Mouse (Mus musculus) midbrain, embryonic 15.5 days (tissue): ENCODE results near the gene Polr2c. TPM values are rescaled to one million over a fixed set of nuclear protein-coding genes. Genes with fewer than 3 reads are reported as not detected.

Source experiments
- ATAC-seq: fragments of 200-750 bp; cut with Nextera tagmentation; replicated peaks from 2 replicates; pipeline ENCODE4 v1.8.0; 2017; ENCODE audit warnings: moderate TSS enrichment
- H3K27ac ChIP-seq: fragments of 300-500 bp; sonication (generic); 2 replicates; pipeline ENCODE4 v1.5.1; 2015; ENCODE audit warnings: mild to moderate bottlenecking, inconsistent platforms
- H3K27me3 ChIP-seq: fragments of 300-500 bp; sonication (generic); replicated peaks from 2 replicates; pipeline ENCODE4 v1.6.1; 2015; ENCODE audit warnings: inconsistent platforms
- H3K36me3 ChIP-seq: fragments of 300-500 bp; sonication (generic); replicated peaks from 2 replicates; pipeline ENCODE4 v1.6.1; 2015; ENCODE audit warnings: inconsistent platforms
- H3K4me1 ChIP-seq: fragments of 300-500 bp; sonication (generic); 2 replicates; pipeline ENCODE4 v1.6.1; 2015; ENCODE audit warnings: inconsistent platforms
- H3K4me2 ChIP-seq: fragments of 300-500 bp; sonication (generic); 2 replicates; pipeline ENCODE4 v1.6.1; 2015; ENCODE audit warnings: inconsistent platforms, mild to moderate bottlenecking, moderate library complexity
- H3K4me3 ChIP-seq: fragments of 300-500 bp; sonication (generic); 2 replicates; pipeline ENCODE4 v1.5.1; 2015; ENCODE audit warnings: mild to moderate bottlenecking, inconsistent platforms
- H3K9ac ChIP-seq: fragments of 300-500 bp; sonication (generic); 2 replicates; pipeline ENCODE4 v1.6.1; 2015; ENCODE audit warnings: mild to moderate bottlenecking, inconsistent platforms
- H3K9me3 ChIP-seq: fragments of 300-500 bp; sonication (generic); 2 replicates; pipeline ENCODE4 v1.6.1; 2016; ENCODE audit warnings: inconsistent platforms
- WGBS: fragments of 180-500 bp; shearing (Covaris S2); methylation state at CpG from one replicate; pipeline ENCODE4 v1.1.7; 2015; ENCODE audit warnings: mixed read lengths; 5-methylcytosine and 5-hydroxymethylcytosine counted together
- polyA plus RNA-seq: library from polyadenylated mRNA; unstranded; fragments of >200 nt; fragmentation: Nextera tagmentation; extraction: Ambion mirVana; gene quantifications from 2 replicates; pipeline ENCODE4 v1.2.1, GENCODE M21; 2015

Polr2c gene
- polyA plus RNA-seq, 1 experiment from 2014 or later = 117 TPM

- Histone ChIP-seq H3K4me3 (peak within 1 kb of the TSS; percentile 51), H3K9ac (peak within 1 kb of the TSS; percentile 16), H3K4me1 (peaks cover 29% of the 10 kb centered on the region), H3K27me3 (peaks cover 52% of the 10 kb centered on the region), H3K27ac (peak within 1 kb of the TSS; percentile 34; the same call in 1 of the 2 replicates), H3K36me3 (no peaks in the 10 kb centered on the region), H3K4me2 (peak within 1 kb of the TSS; percentile 90), H3K9me3 (no peaks in the 10 kb centered on the region)
- ATAC-seq = peak; percentile 28
- 3% methylated on average over 49 of the region's 51 CpGs for WGBS
These were observed 60.7 kb downstream of the Polr2c start, which contains the start of gene Ccdc102a for GRCm38 (mm10) chr8:94917851-94918495. Gene Ccdc102a, minus strand, starts transcription at chr8:94918098.

GRCm38 (mm10) chr8:94919256-94919655 is 62.0 kb downstream of the Polr2c start:
- H3K4me3 ChIP-seq = no peak overlapping the region
- peaks cover 41% of the 10 kb centered on the region for H3K27me3 ChIP-seq
- H3K9me3 ChIP-seq = no peaks in the 10 kb centered on the region
- H3K27ac ChIP-seq = no peak overlapping the region
- no peak overlapping the region for H3K4me2 ChIP-seq
- no peaks in the 10 kb centered on the region for H3K36me3 ChIP-seq
- ATAC-seq = no peak
- no peak overlapping the region for H3K9ac ChIP-seq
- H3K4me1 ChIP-seq = peaks cover 24% of the 10 kb centered on the region

- Histone ChIP-seq H3K27me3 (peaks cover 23% of the 10 kb centered on the region), H3K4me2 (no peak overlapping the region), H3K4me1 (peaks cover 10% of the 10 kb centered on the region), H3K9me3 (no peaks in the 10 kb centered on the region), H3K4me3 (no peak overlapping the region), H3K36me3 (no peaks in the 10 kb centered on the region), H3K9ac (no peak overlapping the region), H3K27ac (no peak overlapping the region)
- 69% methylated on average over 6 of the region's 6 CpGs for WGBS
- ATAC-seq = no peak
These were observed 64.9 kb downstream of the Polr2c start for GRCm38 (mm10) chr8:94922176-94922575.

GRCm38 (mm10) chr8:94922602-94923001 is 65.4 kb downstream of the Polr2c start:
- Histone ChIP-seq H3K36me3 (no peaks in the 10 kb centered on the region), H3K4me1 (peaks cover 6% of the 10 kb centered on the region), H3K9me3 (no peaks in the 10 kb centered on the region), H3K9ac (no peak overlapping the region), H3K4me2 (no peak overlapping the region), H3K4me3 (no peak overlapping the region), H3K27ac (no peak overlapping the region), H3K27me3 (peaks cover 19% of the 10 kb centered on the region)
- WGBS = 38% methylated on average over 8 of the region's 8 CpGs
- no peak for ATAC-seq

Other genes starting within 250 kb of the Polr2c start
- gene Arl2bp, start 190.8 kb upstream of the Polr2c start, polyA plus RNA-seq = 190 and 202 TPM in 2 replicates
- gene Pllp, start 161.2 kb upstream of the Polr2c start, polyA plus RNA-seq = 1.5 and 1.6 TPM in 2 replicates
- 0.14 TPM in 1 of 2 replicates, not detected in the other for gene Ccl22, start 111.9 kb upstream of the Polr2c start, polyA plus RNA-seq
- gene Cx3cl1, start 85.4 kb upstream of the Polr2c start, polyA plus RNA-seq = 34.2 and 41.3 TPM in 2 replicates
- gene Ccl17, start 47.0 kb upstream of the Polr2c start, polyA plus RNA-seq = 0.50 and 0.74 TPM in 2 replicates
- 56.8 and 58.3 TPM in 2 replicates for gene Coq9, start 19.1 kb upstream of the Polr2c start, polyA plus RNA-seq
- 211 and 217 TPM in 2 replicates for gene Ciapin1, start 19.1 kb upstream of the Polr2c start, polyA plus RNA-seq
- 92.9 and 99.7 TPM in 2 replicates for gene Dok4, start 18.9 kb downstream of the Polr2c start, polyA plus RNA-seq
- 4.9 and 6.0 TPM in 2 replicates for gene Ccdc102a, start 60.6 kb downstream of the Polr2c start, polyA plus RNA-seq
- gene Adgrg5, start 66.2 kb downstream of the Polr2c start, polyA plus RNA-seq = 0.05 TPM in 1 of 2 replicates, not detected in the other
- gene Adgrg1, start 117.3 kb downstream of the Polr2c start, polyA plus RNA-seq = 147 and 156 TPM in 2 replicates
- 0.88 and 1.3 TPM in 2 replicates for gene Adgrg3, start 160.2 kb downstream of the Polr2c start, polyA plus RNA-seq
- 1.5 and 1.9 TPM in 2 replicates for gene Drc7, start 197.7 kb downstream of the Polr2c start, polyA plus RNA-seq
- 49.5 and 49.8 TPM in 2 replicates for gene Katnb1, start 223.7 kb downstream of the Polr2c start, polyA plus RNA-seq